Comparison of ENCODE assay signal across 18 mouse cellular contexts in the genomic region with DNA sequence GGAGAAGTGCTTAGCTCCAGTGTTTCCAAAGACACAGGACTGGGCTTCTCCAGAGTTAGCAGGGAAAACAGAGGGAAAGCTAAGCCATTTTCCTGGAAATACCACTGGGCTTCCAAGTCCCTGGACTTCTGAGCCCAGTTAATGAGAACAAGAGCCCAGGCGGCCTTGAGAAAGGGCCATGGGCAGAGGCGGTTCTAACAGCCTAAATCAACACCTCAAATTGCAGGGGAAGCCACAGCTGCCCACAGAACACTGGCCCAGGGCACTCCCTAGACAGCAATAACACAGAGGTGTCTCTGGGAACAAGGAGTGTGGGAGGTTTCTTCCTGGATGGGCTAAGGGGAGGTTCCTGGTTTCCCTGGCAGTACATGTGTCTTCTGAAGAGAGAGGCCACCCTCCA. TPM values are rescaled to one million over a fixed set of nuclear protein-coding genes. Genes with fewer than 3 reads are reported as not detected.
DNase-seq lines count a peak whose midpoint lies in the region; TF ChIP-seq lines count a peak whose summit lies in the region.
"Had no signal": no experiment of that assay in that cellular context is flagged by ENCODE, and none has a peak within 500 bp of the region (broad histone marks: within the 10 kb centered on the region; RNA-seq: fewer than 3 reads in every experiment).

No protein-coding gene starts in this region.

- no peaks in the 10 kb centered on the region for H3K9me3 ChIP-seq in heart, embryonic 10.5 days
- H3K9me3 ChIP-seq in embryonic facial prominence, embryonic 10.5 days = no peaks in the 10 kb centered on the region
- no peaks in the 10 kb centered on the region for H3K9me3 ChIP-seq in limb, embryonic 10.5 days (replicated peaks)
- H3K9me3 ChIP-seq: forebrain, embryonic 12.5 days had no signal

- WGBS in heart, embryonic 10.5 days = 39% methylated on average over 2 of the region's 2 CpGs
- 36% methylated on average over 2 of the region's 2 CpGs for WGBS in kidney, adult 2 months
- 34% methylated on average over 2 of the region's 2 CpGs for WGBS in embryonic facial prominence, embryonic 10.5 days
- 15% methylated on average over 2 of the region's 2 CpGs for WGBS in limb, embryonic 10.5 days

- H3K4me3 ChIP-seq in heart, embryonic 10.5 days = no peak overlapping the region
- H3K4me3 ChIP-seq in kidney, adult 2 months (ENCODE audit: insufficient read depth, low read depth, low read length) = no peak overlapping the region
- no peak overlapping the region for H3K4me3 ChIP-seq in embryonic facial prominence, embryonic 10.5 days
- H3K4me3 ChIP-seq in limb, embryonic 10.5 days = no peak overlapping the region
- H3K4me3 ChIP-seq: forebrain, embryonic 12.5 days; myocyte had no signal

- intact Hi-C loops in heart, postnatal 25 days (cut with DNase I) = no loop called here

- H3K27ac ChIP-seq in heart, embryonic 10.5 days = peak overlapping the region; percentile 65
- peak overlapping the region; percentile 12; the same call in 1 of the 2 replicates for H3K27ac ChIP-seq in kidney, adult 2 months (ENCODE audit: insufficient read depth, low read depth, low read length)
- H3K27ac ChIP-seq in embryonic facial prominence, embryonic 10.5 days (replicated peaks) = peak overlapping the region; percentile 77
- peak overlapping the region; percentile 81 for H3K27ac ChIP-seq in limb, embryonic 10.5 days
- H3K27ac ChIP-seq: forebrain, embryonic 12.5 days had no signal

- TF ChIP-seq POLR2A in kidney, adult 2 months (IDR thresholded peaks at IDR 0.05; ENCODE audit: low read depth, low read length) = no peak

- no peak for DNase-seq in heart, embryonic 10.5 days (ENCODE audit: low spot score)
- DNase-seq in heart, postnatal 25 days (ENCODE audit: low spot score) = no peak
- DNase-seq in kidney, adult 2 months = peak; percentile 68
- no peak for DNase-seq in kidney, adult 18-20 months
- no peak for DNase-seq in embryonic facial prominence, embryonic 10.5 days (ENCODE audit: low spot score)
- peak; percentile 35 for DNase-seq in limb, embryonic 10.5 days (ENCODE audit: low spot score)
- DNase-seq in adrenal gland, postnatal 14 days = no peak
- DNase-seq in layer of hippocampus, postnatal 10 days (ENCODE audit: low spot score in 2 of 2) = no peak
- DNase-seq: adrenal gland, postnatal 25 days; cerebellum, adult 9-11 months; gastrocnemius, postnatal 36 days; heart, postnatal 4 days; kidney, adult 11 months; lung, adult 18-20 months; lung, postnatal 4 days; thymus, postnatal 4 days had no signal

- H3K36me3 ChIP-seq in heart, embryonic 10.5 days = peaks cover 6% of the 10 kb centered on the region; the same call in 1 of the 2 replicates
- no peaks in the 10 kb centered on the region for H3K36me3 ChIP-seq in kidney, adult 2 months (ENCODE audit: control insufficient read depth, insufficient read depth, low read length)
- no peaks in the 10 kb centered on the region for H3K36me3 ChIP-seq in embryonic facial prominence, embryonic 10.5 days (replicated peaks)
- H3K36me3 ChIP-seq in limb, embryonic 10.5 days = no peaks in the 10 kb centered on the region
- H3K36me3 ChIP-seq: forebrain, embryonic 12.5 days had no signal

- TF ChIP-seq CTCF in kidney, adult 2 months (conservative IDR thresholded peaks at IDR 0.05; ENCODE audit: insufficient read depth, insufficient read length, low read depth, low read length) = no peak

- H3K4me1 ChIP-seq in heart, embryonic 10.5 days = peaks cover 75% of the 10 kb centered on the region
- peaks cover 38% of the 10 kb centered on the region for H3K4me1 ChIP-seq in kidney, adult 2 months (ENCODE audit: control insufficient read depth, insufficient read depth, low read length)
- peaks cover 57% of the 10 kb centered on the region for H3K4me1 ChIP-seq in embryonic facial prominence, embryonic 10.5 days
- H3K4me1 ChIP-seq in limb, embryonic 10.5 days = peaks cover 49% of the 10 kb centered on the region

- no peaks in the 10 kb centered on the region for H3K27me3 ChIP-seq in heart, embryonic 10.5 days (ENCODE audit: insufficient read depth, poor library complexity, severe bottlenecking)
- no peaks in the 10 kb centered on the region for H3K27me3 ChIP-seq in kidney, adult 2 months (replicated peaks; ENCODE audit: control insufficient read depth, insufficient read depth, low read length)
- H3K27me3 ChIP-seq in embryonic facial prominence, embryonic 10.5 days (replicated peaks; ENCODE audit: low read depth, poor library complexity, severe bottlenecking) = no peaks in the 10 kb centered on the region
- H3K27me3 ChIP-seq in limb, embryonic 10.5 days (ENCODE audit: low read depth, poor library complexity, severe bottlenecking) = no peaks in the 10 kb centered on the region

RNA-seq across cellular contexts. Expression of gene Cgnl1, which starts 18.3 kb away (rescaled TPM):
- 43.1 and 60.1 TPM in 2 replicates for polyA plus RNA-seq in heart, embryonic 10.5 days (2016; fragmentation: Nextera tagmentation; extraction: Ambion mirVana)
- total RNA-seq in heart, postnatal 25 days (2021) = 10 to 100 TPM; 33.5 to 39.9 TPM
- 86.3 and 105 TPM in 2 replicates for polyA plus RNA-seq in kidney, adult 2 months (2012; rRNA removed)
- polyA plus RNA-seq in embryonic facial prominence, embryonic 10.5 days (2016; fragmentation: Nextera tagmentation; extraction: Ambion mirVana) = 10.8 and 11.1 TPM in 2 replicates
- 7.4 and 8.9 TPM in 2 replicates for polyA plus RNA-seq in limb, embryonic 10.5 days (2016; fragmentation: Nextera tagmentation; extraction: Ambion mirVana)
- total RNA-seq in adrenal gland, postnatal 14 days (2021) = 64.8 and 67.3 TPM in 2 replicates
- total RNA-seq in layer of hippocampus, postnatal 10 days (2021) = 10 to 100 TPM in 1 of 2 experiments, 1 to 10 TPM in 1; 9.6 to 15.0 TPM

Comparison
In these comparisons a context has a peak if more than half of its experiments do, and no peak if none do; other contexts are left out.
1. DNase-seq: peak in kidney, adult 2 months (single experiment) and limb, embryonic 10.5 days (single experiment); none in heart, embryonic 10.5 days (single experiment), heart, postnatal 25 days (single experiment), kidney, adult 18-20 months (single experiment), embryonic facial prominence, embryonic 10.5 days (single experiment), adrenal gland, postnatal 14 days (single experiment) and layer of hippocampus, postnatal 10 days (0 of 2).
2. H3K27ac ChIP-seq: peak in every context shown above with its lines; median percentile 81 in limb, embryonic 10.5 days; 77 in embryonic facial prominence, embryonic 10.5 days; 65 in heart, embryonic 10.5 days; 12 in kidney, adult 2 months.